Mouse (Mus musculus): ENCODE measurements at regions not wholly inside any gene's neighbourhood (a gene's known extent, or its start where the extent isn't known, plus 50 kb on each side); places are given as distances from the start of the nearest gene placed in this dataset.

GRCm38 (mm10) chr17:9848559-9849357, 179.2 kb upstream of the Pabpc6 start:
- no peak for DNase-seq (ENCODE audit: low read depth)

- no peak for DNase-seq (ENCODE audit: low read depth)
Measured at GRCm38 (mm10) chr17:9845451-9846075, 176.0 kb upstream of the Pabpc6 start.

- DNase-seq (ENCODE audit: low read depth) = no peak
Measured at GRCm38 (mm10) chr17:9841103-9841502, 171.6 kb upstream of the Pabpc6 start.

GRCm38 (mm10) chr17:9839256-9839655, 169.7 kb upstream of the Pabpc6 start:
- no peak for DNase-seq (ENCODE audit: low read depth)

GRCm38 (mm10) chr17:9836995-9837842, 167.7 kb upstream of the Pabpc6 start:
- DNase-seq (ENCODE audit: low read depth) = no peak

- DNase-seq (ENCODE audit: low read depth) = no peak
Measured at GRCm38 (mm10) chr17:9829895-9830294, 160.4 kb upstream of the Pabpc6 start.

GRCm38 (mm10) chr17:9821358-9821757, 151.8 kb upstream of the Pabpc6 start:
- no peak for DNase-seq (ENCODE audit: low read depth)

- no peak for DNase-seq (ENCODE audit: low read depth)
Measured at GRCm38 (mm10) chr17:9817056-9817455, 147.5 kb upstream of the Pabpc6 start.

GRCm38 (mm10) chr17:9797069-9797468, 127.6 kb upstream of the Pabpc6 start:
- no peak for DNase-seq (ENCODE audit: low read depth)

GRCm38 (mm10) chr17:9796225-9796988, 126.9 kb upstream of the Pabpc6 start:
- no peak for DNase-seq (ENCODE audit: low read depth)

- DNase-seq (ENCODE audit: low read depth) = no peak
Measured at GRCm38 (mm10) chr17:9778866-9779265, 109.3 kb upstream of the Pabpc6 start.

- DNase-seq (ENCODE audit: low read depth) = no peak
Measured at GRCm38 (mm10) chr17:9777165-9777564, 107.6 kb upstream of the Pabpc6 start.

- no peak for DNase-seq (ENCODE audit: low read depth)
Measured at GRCm38 (mm10) chr17:9776286-9777016, 106.9 kb upstream of the Pabpc6 start.

GRCm38 (mm10) chr17:9775668-9776151, 106.2 kb upstream of the Pabpc6 start:
- no peak for DNase-seq (ENCODE audit: low read depth)

GRCm38 (mm10) chr17:9774740-9775629, 105.5 kb upstream of the Pabpc6 start:
- no peak for DNase-seq (ENCODE audit: low read depth)

- DNase-seq (ENCODE audit: low read depth) = no peak
Measured at GRCm38 (mm10) chr17:9773744-9774143, 104.2 kb upstream of the Pabpc6 start.

GRCm38 (mm10) chr17:9768275-9768674, 98.8 kb upstream of the Pabpc6 start:
- DNase-seq (ENCODE audit: low read depth) = no peak

GRCm38 (mm10) chr17:9765680-9766250, 96.2 kb upstream of the Pabpc6 start:
- DNase-seq (ENCODE audit: low read depth) = no peak

GRCm38 (mm10) chr17:9764701-9765359, 95.3 kb upstream of the Pabpc6 start:
- DNase-seq (ENCODE audit: low read depth) = no peak
